Mouse (Mus musculus): ENCODE results near the gene Hist2h2aa1.

DNA sequence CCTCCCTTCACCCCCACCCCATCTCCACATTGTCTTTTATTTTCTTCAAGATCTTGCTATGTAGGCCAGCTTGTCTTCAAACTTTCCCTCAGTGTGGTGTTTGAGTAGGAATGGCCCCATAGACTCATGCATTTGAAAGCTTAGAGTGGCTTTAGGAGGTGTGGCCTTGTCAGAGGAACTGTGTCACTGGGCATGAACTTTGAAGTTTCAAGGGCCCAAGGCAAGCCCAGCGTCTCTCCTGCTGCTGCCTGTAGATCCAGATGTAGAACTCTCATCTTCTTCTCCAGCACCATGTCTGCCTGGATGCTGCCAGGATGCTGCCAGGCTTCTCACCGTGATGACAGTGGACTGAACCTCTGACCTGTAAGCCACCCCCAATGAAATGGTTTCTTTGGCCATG is 16.5 kb upstream of the Hist2h2aa1 start:
- TF ChIP-seq POLR2AphosphoS2 (IDR thresholded peaks at IDR 0.05; ENCODE audit: insufficient read length, low read depth), result no peak
- TF ChIP-seq POLR2A (IDR thresholded peaks at IDR 0.05; ENCODE audit: insufficient read length, low read depth), result no peak
- no peak for TF ChIP-seq MYOG (IDR thresholded peaks at IDR 0.05; ENCODE audit: control insufficient read depth in 1 of 3, insufficient read depth in 1 of 3, insufficient read length in 2 of 3, low read depth in 2 of 3)
- TF ChIP-seq MAX (IDR thresholded peaks at IDR 0.05; ENCODE audit: low read depth), result no peak

All from myocyte (in vitro differentiated cells).